16 mouse cellular contexts compared by ENCODE assay signal in the genomic region with DNA sequence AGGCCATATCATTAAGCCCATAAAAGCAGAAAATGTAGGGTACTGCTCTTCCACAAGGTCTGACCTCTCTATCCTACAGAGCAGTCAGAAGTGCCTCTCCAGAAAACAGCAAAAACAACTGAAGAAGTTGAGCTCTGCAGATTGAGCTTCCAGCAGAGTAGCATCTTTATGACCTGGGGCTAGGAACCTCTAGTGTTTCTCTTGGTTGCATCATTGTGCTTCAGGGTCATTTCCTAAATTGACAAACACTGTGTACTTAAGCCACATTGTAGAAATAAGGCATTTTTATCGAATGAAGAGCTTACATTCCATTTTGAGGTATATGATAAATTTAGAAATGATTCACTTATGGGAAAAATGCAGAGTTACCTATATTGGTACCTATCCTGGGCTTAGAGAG.
"Had no signal": no experiment of that assay in that cellular context is flagged by ENCODE, and none has a peak within 500 bp of the region (broad histone marks: within the 10 kb centered on the region; RNA-seq: fewer than 3 reads in every experiment).

No protein-coding gene starts in this region.

- H3K9ac ChIP-seq: liver, embryonic 12.5 days; liver, embryonic 14.5 days; lung, embryonic 14.5 days; midbrain, embryonic 12.5 days; neural tube, embryonic 12.5 days had no signal

- H3K4me1 ChIP-seq: neural tube, embryonic 12.5 days had no signal

- DNase-seq: lung, adult 18-20 months; lung, embryonic 14.5 days; lung, postnatal 14 days; lung, postnatal 36 days; midbrain, embryonic 14.5 days; right cerebral cortex, postnatal 25 days; right cerebral cortex, postnatal 4 days; spleen, adult 18-20 months; thymus, adult 18-20 months; thymus, postnatal 14 days; thymus, postnatal 36 days had no signal

- H3K27ac ChIP-seq: liver, embryonic 12.5 days; liver, embryonic 14.5 days; midbrain, embryonic 10.5 days; midbrain, embryonic 12.5 days; neural tube, embryonic 12.5 days had no signal

- H3K27me3 ChIP-seq: liver, embryonic 12.5 days; midbrain, embryonic 12.5 days; neural tube, embryonic 12.5 days had no signal

- H3K4me2 ChIP-seq: liver, embryonic 12.5 days; lung, embryonic 14.5 days; midbrain, embryonic 12.5 days; neural tube, embryonic 12.5 days had no signal

- H3K4me3 ChIP-seq: liver, embryonic 12.5 days; midbrain, embryonic 10.5 days; midbrain, embryonic 12.5 days; neural tube, embryonic 12.5 days had no signal

- H3K9me3 ChIP-seq: liver, embryonic 12.5 days; midbrain, embryonic 10.5 days; midbrain, embryonic 12.5 days; neural tube, embryonic 12.5 days had no signal
